Mouse (Mus musculus) layer of hippocampus, postnatal 14 days (tissue): ENCODE results near the gene Relch. TPM values are rescaled to one million over a fixed set of nuclear protein-coding genes. Genes with fewer than 3 reads are reported as not detected.
"Not testable (repeated sequence)": the region's sequence is repeated elsewhere in the genome, so short reads cannot be mapped to it uniquely, and the experiment has no call there.

Experiments
- DNase-seq, 2 experiments: peaks; one replicate each; pipeline ENCODE4 v3.0.0; 2021 to 2022; ENCODE audit warnings: low spot score in 2 of 2, mixed read lengths in 1 of 2
- long read RNA-seq, 2 experiments: library from polyadenylated mRNA; stranded (forward); transcript quantifications; one replicate each; pipeline ENCODE4 v2.0.0; 2021
- total RNA-seq, 2 experiments: library from RNA; stranded (reverse); gene quantifications; 2 replicates each; pipeline ENCODE4 v1.2.3; 2021

Relch gene
- 100 to 1,000 TPM; 102 to 107 TPM for total RNA-seq
- long read RNA-seq, experiment 1, full-length matches to known transcripts: 12 of 19 reads
- long read RNA-seq, experiment 1, partial matches to known transcripts: 1 of 19 reads
- long read RNA-seq, experiment 1, other reads (novel, unspliced or antisense): 6 of 19 reads
- long read RNA-seq, experiment 2, full-length matches to known transcripts: 16 of 26 reads
- long read RNA-seq, experiment 2, partial matches to known transcripts: 5 of 26 reads
- long read RNA-seq, experiment 2, other reads (novel, unspliced or antisense): 5 of 26 reads

GRCm38 (mm10) chr1:105663171-105663961 is at the start of gene Relch, which contains the start of gene Pign:
TSS of gene Relch (plus strand) at chr1:105663861.
TSS of gene Pign (minus strand) at chr1:105663677.
- DNase-seq: peak; percentile 94 to 98

GRCm38 (mm10) chr1:105630481-105630880 is 33.2 kb upstream of the Relch start:
- peak; percentile 14 to 68 for DNase-seq

GRCm38 (mm10) chr1:105644093-105644492 is 19.6 kb upstream of the Relch start:
- DNase-seq: no peak

GRCm38 (mm10) chr1:105650650-105651049 is 13.0 kb upstream of the Relch start:
- DNase-seq: no peak

- no peak for DNase-seq
Observed at GRCm38 (mm10) chr1:105653981-105654380, 9.7 kb upstream of the Relch start.

GRCm38 (mm10) chr1:105660015-105660414 is 3.6 kb upstream of the Relch start:
- DNase-seq: peak in 1 of 2 experiments; percentile 68

- DNase-seq: no peak
Observed at GRCm38 (mm10) chr1:105662820-105663170, 866 bp upstream of the Relch start.

GRCm38 (mm10) chr1:105663962-105664812 is 526 bp downstream of the Relch start:
- no peak for DNase-seq

- no peak for DNase-seq
Observed at GRCm38 (mm10) chr1:105669700-105670099, 6.0 kb downstream of the Relch start.

- DNase-seq: no peak
Observed at GRCm38 (mm10) chr1:105674763-105675162, 11.1 kb downstream of the Relch start.

- DNase-seq: no peak
Observed at GRCm38 (mm10) chr1:105680587-105680986, 16.9 kb downstream of the Relch start.

- no peak for DNase-seq
Observed at GRCm38 (mm10) chr1:105685501-105685900, 21.8 kb downstream of the Relch start.

- no peak for DNase-seq
Observed at GRCm38 (mm10) chr1:105695581-105695980, 31.9 kb downstream of the Relch start.

GRCm38 (mm10) chr1:105700984-105701530 is 37.4 kb downstream of the Relch start:
- DNase-seq: no peak

GRCm38 (mm10) chr1:105709415-105709814 is 45.8 kb downstream of the Relch start:
- DNase-seq: no peak

GRCm38 (mm10) chr1:105711227-105711626 is 47.6 kb downstream of the Relch start:
- no peak for DNase-seq

GRCm38 (mm10) chr1:105712822-105713221 is 49.2 kb downstream of the Relch start:
- DNase-seq: no peak

GRCm38 (mm10) chr1:105718358-105718757 is 54.7 kb downstream of the Relch start:
- no peak for DNase-seq

GRCm38 (mm10) chr1:105729246-105729645 is 65.6 kb downstream of the Relch start:
- not testable (repeated sequence) for DNase-seq

GRCm38 (mm10) chr1:105735318-105735717 is 71.7 kb downstream of the Relch start:
- no peak for DNase-seq

- DNase-seq: no peak
Observed at GRCm38 (mm10) chr1:105738334-105738733, 74.7 kb downstream of the Relch start.
